Mouse (Mus musculus) macrophage (primary cell): ENCODE results near the gene Ppp1cb. TPM values are rescaled to one million over a fixed set of nuclear protein-coding genes. Genes with fewer than 3 reads are reported as not detected.

Experiments used
- H3K27ac ChIP-seq: fragments of 350-480 bp; formaldehyde crosslinking; 2 replicates; pipeline ENCODE4 v1.9.0; 2021
- H3K36me3 ChIP-seq: fragments of 350-480 bp; formaldehyde crosslinking; 2 replicates; pipeline ENCODE4 v1.9.0; 2021; ENCODE audit errors: inconsistent target
- H3K4me3 ChIP-seq: fragments of 350-480 bp; formaldehyde crosslinking; 2 replicates; pipeline ENCODE4 v1.9.0; 2021; ENCODE audit errors: inconsistent target
- H3K79me2 ChIP-seq: fragments of 350-480 bp; formaldehyde crosslinking; 2 replicates; pipeline ENCODE4 v1.9.0; 2021; ENCODE audit errors: inconsistent target
- WGBS: methylation state at CpG from one replicate; pipeline ENCODE4 v1.1.7; 2026; ENCODE audit warnings: inconsistent platforms; ENCODE audit not compliant: missing documents; 5-methylcytosine and 5-hydroxymethylcytosine counted together
- polyA plus RNA-seq: library from polyadenylated mRNA; stranded (reverse); fragments of 250-400 nt; gene quantifications from 3 replicates; pipeline ENCODE4 v1.2.4, GENCODE M21; 2018; ENCODE audit warnings: inconsistent platforms
- total RNA-seq, 78 experiments: library from RNA; depleted of rRNA; stranded (reverse); fragments of 250-400 nt; gene quantifications; 1 replicate in 9 of 78; 2 replicates in 24 of 78; 3 replicates in 43 of 78; 4 replicates in 2 of 78; pipeline ENCODE4 v1.2.4; 2018; ENCODE audit warnings: inconsistent platforms in 56 of 78

The Ppp1cb gene
- 10 to 100 TPM; 31.5 to 81.5 (median 51.5) TPM for total RNA-seq (2018; cell fraction: chromatin; rRNA removed)
- total RNA-seq (2018; cell fraction: cytosol; rRNA removed) = 100 to 1,000 TPM in 3 of 26 experiments, 10 to 100 TPM in 23; 66.3 to 119 (median 88.1) TPM
- total RNA-seq (2018; cell fraction: nucleus; rRNA removed) = 100 to 1,000 TPM in 3 of 26 experiments, 10 to 100 TPM in 23; 50.5 to 112 (median 65.7) TPM
- polyA plus RNA-seq = 53.6 to 125 TPM (median 70.2 TPM) in 3 replicates

DNA sequence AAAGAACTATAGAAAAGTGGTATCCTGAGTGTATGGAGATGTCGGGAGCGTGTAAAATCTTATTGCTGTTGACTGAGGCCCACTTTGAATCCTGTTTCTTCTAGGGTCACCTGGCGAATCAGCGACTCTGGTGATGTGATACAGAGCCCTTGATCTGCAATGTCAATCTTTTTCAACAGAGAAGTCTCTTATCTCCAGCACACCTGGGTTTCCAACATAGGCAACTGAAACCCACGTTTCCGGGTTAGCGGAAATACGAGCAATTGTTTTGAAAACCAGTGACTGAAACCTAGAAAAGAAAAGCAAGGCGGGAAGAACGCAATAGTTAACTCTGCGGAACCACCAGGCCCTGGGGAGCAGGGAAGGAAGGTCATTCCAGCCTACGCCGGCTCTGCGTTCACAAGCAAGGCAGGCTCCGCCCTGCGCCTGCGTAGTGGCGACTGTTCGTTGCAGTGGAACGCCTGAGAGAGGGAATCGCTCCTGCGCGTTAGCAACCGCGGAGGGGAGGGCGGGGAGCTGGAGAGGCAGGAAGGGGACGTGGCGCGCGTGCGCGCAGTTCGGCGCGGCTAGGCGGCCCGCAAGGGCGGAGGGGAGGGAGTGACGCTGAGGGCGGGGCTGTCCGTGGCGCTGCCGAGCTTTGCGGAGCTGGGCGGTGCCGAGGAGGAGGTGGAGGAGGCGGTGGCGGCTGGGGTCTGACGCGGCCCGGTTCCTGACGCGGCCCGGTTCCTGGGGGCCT is at the start of gene Ppp1cb:
Gene Ppp1cb (plus strand): TSS at position 436 of the 736 bp plus-strand sequence.
- Histone ChIP-seq H3K27ac (peak within 1 kb of the TSS; percentile 74), H3K36me3 (no peaks in the 10 kb centered on the region), H3K4me3 (peak within 1 kb of the TSS; percentile 94), H3K79me2 (peaks cover 42% of the 10 kb centered on the region)
- 3% methylated on average over 47 of the region's 54 CpGs for WGBS

DNA sequence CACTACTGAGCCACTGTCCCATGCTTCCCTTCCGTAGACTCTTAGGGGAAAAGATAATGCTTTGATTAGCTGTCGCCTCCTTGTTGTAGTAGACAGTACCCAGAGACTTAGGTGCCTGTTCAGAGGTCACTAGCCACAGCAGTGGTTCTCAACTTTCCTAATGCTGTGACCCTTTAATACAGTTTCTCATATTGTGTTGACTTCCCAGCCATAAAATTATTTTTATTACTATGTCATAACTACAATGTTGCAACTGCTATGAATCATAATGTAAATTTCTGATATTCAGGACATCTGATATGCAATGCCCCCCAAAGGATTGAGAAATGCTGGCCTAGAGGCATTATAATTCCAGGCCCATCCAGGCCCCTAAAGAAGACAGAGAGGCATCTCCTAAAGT is 48.9 kb upstream of the Ppp1cb start:
- no peaks in the 10 kb centered on the region for H3K36me3 ChIP-seq
- WGBS = 96% methylated on average over 2 of the region's 2 CpGs
- no peak overlapping the region for H3K27ac ChIP-seq
- H3K79me2 ChIP-seq = no peaks in the 10 kb centered on the region
- H3K4me3 ChIP-seq = no peak overlapping the region

DNA sequence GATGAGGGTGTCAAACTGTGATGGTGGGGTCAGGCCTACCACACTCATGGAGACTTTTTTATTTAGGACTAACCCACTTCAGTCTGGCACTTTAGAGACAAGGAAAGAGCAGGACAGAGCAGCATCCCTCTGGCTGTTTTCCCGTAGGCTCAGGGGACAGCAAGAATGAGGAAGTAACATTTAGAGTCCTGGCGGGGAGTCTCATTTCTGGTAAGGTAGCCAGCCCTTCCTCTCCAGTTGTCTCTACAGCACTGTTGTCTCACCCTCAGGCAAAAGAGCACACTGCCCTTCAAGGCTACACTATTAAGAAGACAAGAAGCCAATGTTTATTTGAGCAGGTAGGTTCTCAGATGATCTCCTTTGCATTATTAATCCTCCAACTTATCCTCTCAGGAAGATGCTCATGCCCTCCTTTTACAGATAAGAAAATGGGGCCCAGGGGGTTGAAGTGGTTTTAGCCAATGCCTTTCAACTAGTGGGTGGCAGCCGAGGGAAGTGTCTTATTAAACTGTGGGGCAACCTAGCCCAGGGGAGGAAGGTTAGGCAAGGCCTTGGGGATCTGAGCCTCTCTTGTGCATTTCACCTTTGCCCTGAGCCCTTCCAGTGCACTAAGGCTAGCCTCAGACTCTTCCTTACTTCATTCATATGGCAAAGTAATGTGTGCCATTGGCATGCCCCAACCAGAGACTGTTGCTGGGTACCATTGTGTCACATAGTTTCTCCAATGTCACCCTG is 47.5 kb upstream of the Ppp1cb start:
- Histone ChIP-seq H3K36me3 (no peaks in the 10 kb centered on the region), H3K4me3 (no peak overlapping the region), H3K27ac (no peak overlapping the region), H3K79me2 (no peaks in the 10 kb centered on the region)
- 13% methylated on average over 3 of the region's 3 CpGs for whole genome bisulfite sequencing

DNA sequence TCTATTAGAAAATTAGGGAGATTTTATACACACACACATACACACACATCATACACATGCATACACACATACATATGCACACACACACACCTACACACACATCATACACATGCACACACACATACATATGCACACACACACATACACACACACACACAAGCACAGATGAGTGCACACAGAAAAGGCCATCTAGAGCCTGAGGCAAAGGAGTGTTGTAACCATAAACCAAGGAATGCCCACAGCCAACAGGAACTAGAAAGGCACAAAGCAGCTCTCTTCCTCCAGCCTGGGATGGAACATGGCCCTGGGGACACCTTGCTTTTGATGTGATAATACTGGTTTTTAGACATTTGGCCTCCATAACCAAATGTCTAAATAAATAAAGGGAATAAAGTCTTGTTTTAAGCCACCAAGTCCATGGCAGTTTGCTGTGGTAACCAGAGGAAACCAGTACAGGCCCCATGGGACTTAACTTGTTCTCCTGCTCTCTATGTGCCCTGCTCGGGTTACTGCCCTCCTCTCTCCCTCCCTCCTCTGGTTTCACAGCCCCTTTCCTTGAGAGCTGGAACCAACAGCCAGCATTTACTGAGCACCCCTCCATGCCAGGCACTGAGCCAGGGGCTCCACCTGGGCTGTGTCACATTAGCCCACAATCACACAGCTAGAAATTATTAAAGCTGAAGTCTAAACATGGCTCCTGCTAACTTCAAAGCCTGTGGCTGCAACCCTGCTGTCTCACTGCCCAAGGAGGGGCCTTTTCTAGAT is 46.3 kb upstream of the Ppp1cb start:
- WGBS = 38% methylated on average over 1 of the region's 1 CpGs
- H3K4me3 ChIP-seq = no peak overlapping the region
- no peaks in the 10 kb centered on the region for H3K79me2 ChIP-seq
- H3K36me3 ChIP-seq = no peaks in the 10 kb centered on the region
- no peak overlapping the region for H3K27ac ChIP-seq

DNA sequence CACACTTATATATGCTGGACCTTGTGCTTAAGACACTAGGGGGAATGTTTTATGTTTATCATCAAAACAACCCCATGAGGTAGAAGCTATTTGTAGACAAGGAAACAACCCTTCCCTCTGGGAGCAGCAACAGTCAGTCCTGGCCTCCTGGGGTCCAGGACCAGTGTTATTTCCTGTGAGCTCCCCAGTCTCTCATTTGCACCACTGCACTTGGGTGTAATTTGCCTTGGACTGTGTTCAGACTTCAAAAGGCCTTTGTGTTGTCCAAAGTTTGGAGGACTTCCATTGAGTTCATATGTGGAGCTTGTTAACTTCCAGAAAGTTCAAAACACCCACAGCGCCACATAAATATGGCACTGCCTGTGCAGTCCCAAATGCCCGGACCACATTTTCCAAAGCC is 45.6 kb upstream of the Ppp1cb start:
- Histone ChIP-seq H3K36me3 (no peaks in the 10 kb centered on the region), H3K27ac (no peak overlapping the region), H3K79me2 (no peaks in the 10 kb centered on the region), H3K4me3 (no peak overlapping the region)
- 90% methylated on average over 2 of the region's 2 CpGs for WGBS

DNA sequence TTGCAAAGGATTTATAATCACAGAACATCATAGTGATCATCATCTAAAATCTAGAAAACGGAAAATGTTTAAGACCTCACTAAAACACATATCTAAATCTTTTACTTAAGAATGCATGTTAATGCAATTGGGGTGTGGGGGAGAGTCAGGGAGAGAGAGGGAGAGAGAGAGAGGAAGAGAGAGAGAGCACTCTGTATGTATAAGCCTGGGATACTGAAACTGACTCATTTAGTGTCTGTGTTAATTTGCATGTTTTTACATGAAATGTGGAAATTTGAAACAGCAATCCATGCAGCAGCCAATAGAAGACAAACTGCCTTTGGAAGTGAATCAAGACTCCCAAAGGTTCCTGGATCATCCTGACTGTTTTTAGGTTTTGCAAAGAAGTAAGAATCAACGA is 45.1 kb upstream of the Ppp1cb start:
- Histone ChIP-seq H3K27ac (no peak overlapping the region), H3K4me3 (no peak overlapping the region)
- 96% methylated on average over 2 of the region's 2 CpGs for WGBS

DNA sequence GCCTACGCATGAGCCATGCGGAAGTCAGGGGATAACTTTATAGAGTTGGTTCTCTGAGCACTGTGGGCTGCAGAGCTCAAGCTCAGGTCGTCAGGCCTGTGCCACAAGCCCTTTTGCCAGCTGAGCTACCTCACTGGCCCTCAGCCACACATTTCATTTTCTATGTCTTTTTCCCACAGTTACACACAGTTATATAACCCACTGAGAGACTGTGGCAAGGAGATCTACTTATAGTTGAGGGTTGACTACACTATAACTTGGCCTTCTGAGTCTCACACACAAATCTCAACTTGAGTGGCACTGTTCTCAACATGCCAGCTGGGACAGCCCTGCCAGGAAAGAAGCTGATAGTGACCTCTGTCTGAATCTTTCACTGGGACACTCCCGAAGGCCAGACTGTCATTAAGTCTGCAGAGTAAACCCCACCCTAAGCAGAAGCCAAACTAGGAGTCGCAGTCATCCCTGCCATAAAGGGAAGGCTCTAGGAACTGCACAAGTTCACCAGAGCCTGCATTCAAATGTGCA is 44.1 kb upstream of the Ppp1cb start:
- no peaks in the 10 kb centered on the region for H3K79me2 ChIP-seq
- no peaks in the 10 kb centered on the region for H3K36me3 ChIP-seq
- H3K4me3 ChIP-seq = no peak overlapping the region
- no peak overlapping the region for H3K27ac ChIP-seq
- WGBS = 97% methylated on average over 5 of the region's 5 CpGs

More for the DNA sequence above, 45.1 kb upstream of the Ppp1cb start:
- no peaks in the 10 kb centered on the region for H3K36me3 ChIP-seq
- H3K79me2 ChIP-seq = no peaks in the 10 kb centered on the region

DNA sequence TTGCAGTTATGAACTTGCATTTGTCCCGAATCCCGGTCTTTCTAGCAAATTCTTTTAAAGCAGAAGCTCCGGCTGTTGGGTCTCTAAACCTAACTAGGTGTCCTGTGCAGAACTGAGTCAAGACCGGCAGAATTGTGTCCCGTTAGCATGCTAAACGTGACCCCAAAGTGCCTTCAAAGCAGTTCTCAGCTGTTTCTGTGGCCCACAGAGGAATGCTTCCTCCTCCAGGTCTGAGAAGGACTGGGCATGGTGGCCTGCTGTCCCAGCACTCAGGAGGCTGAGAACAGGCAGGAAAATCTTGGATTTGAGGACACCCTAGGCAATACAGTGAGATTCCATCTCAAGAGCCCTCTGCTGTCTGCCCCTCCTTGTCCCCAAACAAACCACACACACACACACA is 43.1 kb upstream of the Ppp1cb start:
- Histone ChIP-seq H3K4me3 (no peak overlapping the region), H3K79me2 (no peaks in the 10 kb centered on the region), H3K36me3 (no peaks in the 10 kb centered on the region), H3K27ac (no peak overlapping the region)
- 86% methylated on average over 6 of the region's 6 CpGs for WGBS

DNA sequence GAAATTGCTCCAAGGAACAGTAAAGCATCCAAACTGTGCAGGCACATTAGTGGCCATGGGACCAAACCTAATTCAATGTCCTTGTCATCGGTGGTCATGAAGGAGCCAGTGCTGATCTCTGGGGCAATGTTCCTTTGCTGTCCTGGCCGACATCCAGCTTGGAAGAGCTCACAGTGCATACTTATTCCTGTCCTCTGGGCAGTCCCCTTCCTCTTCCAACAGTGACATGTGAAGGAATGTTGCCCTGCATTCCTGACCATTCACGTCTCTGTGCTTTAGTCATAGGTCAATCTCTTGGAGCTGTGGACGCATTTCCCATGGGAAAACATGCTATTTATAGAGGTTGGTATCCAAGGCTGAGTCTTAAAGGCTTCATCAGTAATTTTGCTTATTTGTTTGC is 41.8 kb upstream of the Ppp1cb start:
- WGBS = 76% methylated on average over 4 of the region's 4 CpGs
- H3K4me3 ChIP-seq = no peak overlapping the region
- no peaks in the 10 kb centered on the region for H3K36me3 ChIP-seq
- H3K79me2 ChIP-seq = no peaks in the 10 kb centered on the region
- no peak overlapping the region for H3K27ac ChIP-seq

DNA sequence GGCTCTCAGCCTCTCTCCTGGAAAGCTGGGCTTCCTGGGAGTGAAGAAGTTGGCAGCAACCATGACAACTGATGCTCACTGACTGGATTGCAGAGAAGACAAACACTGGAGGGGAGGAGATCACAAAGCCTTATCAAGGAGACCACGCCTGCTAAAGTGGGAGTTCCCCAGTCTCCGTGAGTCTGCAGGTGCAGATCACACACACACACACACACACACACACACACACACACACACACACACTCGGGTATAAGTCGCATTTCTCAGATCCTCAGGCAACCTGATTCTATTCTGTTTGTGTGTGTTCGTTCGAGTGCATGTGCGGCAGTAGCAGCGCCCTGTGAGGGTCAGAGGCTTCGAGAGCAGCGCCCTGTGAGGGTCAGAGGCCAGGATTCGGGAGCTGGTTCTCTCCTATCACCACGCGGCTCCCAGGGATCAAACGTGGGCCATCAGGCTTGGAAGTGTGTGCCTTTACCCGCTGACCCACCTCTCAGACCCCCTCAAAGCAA is 36.5 kb upstream of the Ppp1cb start:
- Histone ChIP-seq H3K36me3 (no peaks in the 10 kb centered on the region), H3K27ac (no peak overlapping the region), H3K79me2 (no peaks in the 10 kb centered on the region), H3K4me3 (no peak overlapping the region)
- WGBS = 84% methylated on average over 15 of the region's 15 CpGs

DNA sequence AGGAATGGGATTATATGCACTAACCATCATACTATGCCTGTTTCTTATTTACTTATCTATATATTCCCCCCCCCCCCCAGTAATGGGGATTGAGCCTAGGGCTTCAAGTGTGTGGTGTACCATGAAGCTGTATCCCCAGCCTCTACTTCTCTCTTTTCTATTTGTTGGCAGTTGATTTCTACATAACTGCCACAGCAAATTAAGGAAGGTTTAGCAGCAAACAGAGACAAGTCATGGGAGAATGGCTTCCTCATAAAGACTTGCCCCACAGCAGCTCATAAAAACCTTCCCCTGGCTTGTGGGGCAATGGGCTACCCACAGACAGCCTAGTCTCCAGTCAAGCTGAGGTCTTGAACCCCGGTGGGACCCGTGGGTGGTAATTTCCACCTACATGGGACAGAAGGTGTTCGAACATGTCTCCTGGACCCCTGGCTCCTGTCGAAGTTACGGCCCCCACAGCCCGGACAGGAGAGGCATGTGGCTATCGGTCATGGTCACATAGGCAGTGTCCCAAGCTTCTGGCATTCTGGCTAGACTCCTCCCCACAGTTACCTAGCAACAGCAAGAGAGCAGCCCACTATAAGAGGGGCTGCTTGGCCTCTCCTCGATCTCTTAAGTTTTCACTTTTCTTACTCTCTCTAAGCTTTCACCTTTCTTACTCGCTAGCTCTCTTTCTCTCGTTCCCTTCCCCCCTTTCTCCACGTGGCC is 35.1 kb upstream of the Ppp1cb start:
- 66% methylated on average over 9 of the region's 11 CpGs for WGBS
- H3K36me3 ChIP-seq = no peaks in the 10 kb centered on the region
- no peaks in the 10 kb centered on the region for H3K79me2 ChIP-seq
- no peak overlapping the region for H3K4me3 ChIP-seq
- no peak overlapping the region for H3K27ac ChIP-seq

DNA sequence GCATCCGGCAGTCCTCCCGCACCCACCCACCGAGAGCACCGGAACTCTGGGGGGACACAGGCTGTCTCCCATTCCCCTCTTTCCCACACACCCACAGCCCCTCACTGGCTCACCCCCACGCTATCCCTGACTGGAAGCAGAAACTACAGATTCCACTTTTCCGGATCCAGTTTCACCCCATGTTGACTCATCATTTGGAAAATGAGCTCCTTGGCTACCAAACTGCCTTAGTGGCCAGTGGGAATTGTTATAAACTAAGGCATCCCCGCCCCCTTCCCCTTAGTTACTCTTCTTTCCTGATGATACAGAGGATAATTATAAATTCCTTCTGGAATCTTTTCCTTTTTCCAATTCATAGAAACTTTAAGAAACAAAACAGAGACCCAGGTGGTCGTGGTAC is 34.2 kb upstream of the Ppp1cb start:
- H3K79me2 ChIP-seq = no peaks in the 10 kb centered on the region

DNA sequence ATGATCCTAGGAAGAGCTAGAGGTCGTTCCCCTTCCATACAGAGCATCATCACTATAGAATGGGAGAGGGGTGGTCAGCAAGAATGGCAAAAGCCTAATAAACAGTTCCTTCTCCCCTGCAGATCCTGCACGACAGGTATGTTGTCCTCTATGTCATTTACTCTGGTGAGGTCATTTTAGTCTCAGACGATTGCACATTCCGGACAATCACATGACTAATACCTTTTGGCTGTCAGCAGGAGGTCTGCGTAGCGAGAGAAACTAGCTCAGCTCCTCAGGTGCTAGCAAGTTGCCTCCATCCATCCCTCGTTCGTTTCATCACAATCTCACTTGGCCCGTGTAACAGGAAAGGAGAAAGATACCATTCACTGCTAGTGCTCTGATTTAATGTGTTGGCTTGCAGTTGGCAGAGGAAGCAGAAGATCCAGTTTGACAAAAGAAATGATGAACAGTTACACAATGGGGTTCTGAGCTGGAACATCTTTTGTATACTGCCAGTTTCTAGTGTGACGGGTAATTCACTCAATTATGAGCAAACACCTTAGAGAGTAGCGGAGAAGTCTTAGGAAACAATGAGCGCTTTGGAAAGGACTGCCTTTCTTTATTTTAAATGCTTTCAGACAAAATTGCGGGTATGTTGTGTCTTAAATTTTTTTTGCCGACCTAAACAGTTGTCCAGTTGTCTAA is 33.0 kb upstream of the Ppp1cb start:
- no peak overlapping the region for H3K27ac ChIP-seq
- H3K36me3 ChIP-seq = no peaks in the 10 kb centered on the region
- no peaks in the 10 kb centered on the region for H3K79me2 ChIP-seq
- 82% methylated on average over 14 of the region's 14 CpGs for WGBS
- no peak overlapping the region for H3K4me3 ChIP-seq

More for the DNA sequence above, 34.2 kb upstream of the Ppp1cb start:
- no peak overlapping the region for H3K4me3 ChIP-seq
- WGBS = 94% methylated on average over 7 of the region's 8 CpGs
- no peaks in the 10 kb centered on the region for H3K36me3 ChIP-seq
- H3K27ac ChIP-seq = no peak overlapping the region
